Mouse (Mus musculus) brain, embryonic 18.5 days (tissue): ENCODE data around the gene Ifna2.

ENCODE experiments used
- DNase-seq: peaks from one replicate; pipeline ENCODE4 v3.0.0-alpha.2; 2012; ENCODE audit warnings: low read depth, low spot score

Ifna2 gene

GRCm38 (mm10) chr4:88683812-88684211 lies at the start of gene Ifna2:
Gene Ifna2, minus strand, starts transcription at chr4:88683912.
- no peak for DNase-seq

- DNase-seq = no peak
These were observed 43.6 kb upstream of the Ifna2 start for GRCm38 (mm10) chr4:88727324-88727723.

DNA sequence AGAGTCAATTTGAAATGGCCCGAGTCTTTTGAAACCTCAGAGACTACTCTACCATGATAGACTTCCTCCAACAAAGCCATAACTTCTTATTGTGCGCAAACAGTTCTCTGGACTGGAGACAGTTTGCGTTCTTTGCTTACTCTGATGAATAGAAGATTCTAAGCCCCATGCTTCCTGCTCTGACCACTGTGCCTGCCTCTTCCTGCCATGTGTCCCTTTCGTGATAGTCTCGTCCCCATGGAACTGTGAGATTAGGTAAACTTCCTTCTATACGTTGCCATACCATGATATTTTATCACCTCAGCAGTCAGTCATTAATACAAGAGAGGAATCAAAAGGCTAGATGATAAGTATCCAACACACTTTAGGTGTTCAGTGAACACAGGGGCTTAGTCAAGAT lies 43.0 kb upstream of the Ifna2 start:
- DNase-seq = no peak

DNA sequence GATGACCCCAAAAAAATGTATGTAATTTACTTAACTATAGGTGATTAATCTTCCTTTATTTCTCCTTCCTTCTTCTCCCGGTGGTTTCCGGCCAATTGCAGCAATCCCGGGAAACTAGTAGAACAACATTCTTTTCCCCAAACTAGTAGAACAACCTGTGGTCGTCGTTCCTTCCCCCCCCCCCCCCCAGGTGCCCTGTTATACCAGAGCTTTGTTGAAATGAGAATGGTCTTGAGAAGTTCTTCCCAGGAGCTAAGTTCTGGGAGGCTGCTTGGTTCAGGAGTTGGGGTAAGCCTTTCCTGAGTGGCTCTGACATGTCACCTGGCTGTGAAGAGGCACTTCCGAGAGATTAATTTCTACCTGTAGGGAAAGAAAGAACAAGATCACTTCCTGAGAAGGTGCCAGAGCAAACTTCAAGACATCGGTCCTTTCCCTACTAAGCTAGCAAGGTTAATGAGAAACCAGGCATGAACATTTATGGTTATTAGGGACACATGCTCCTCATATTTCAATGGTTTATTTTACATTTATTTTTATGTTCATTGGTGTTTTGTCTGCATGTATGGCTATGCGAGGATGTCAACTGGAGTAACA lies 39.9 kb upstream of the Ifna2 start:
- no peak for DNase-seq

GRCm38 (mm10) chr4:88721791-88722721 lies 38.3 kb upstream of the Ifna2 start, which contains the start of the genes Gm26566 and Klhl9:
Gene Gm26566, plus strand, starts transcription at chr4:88721805.
Gene Klhl9, minus strand, starts transcription at chr4:88722465.
- DNase-seq = peak; percentile 85

DNA sequence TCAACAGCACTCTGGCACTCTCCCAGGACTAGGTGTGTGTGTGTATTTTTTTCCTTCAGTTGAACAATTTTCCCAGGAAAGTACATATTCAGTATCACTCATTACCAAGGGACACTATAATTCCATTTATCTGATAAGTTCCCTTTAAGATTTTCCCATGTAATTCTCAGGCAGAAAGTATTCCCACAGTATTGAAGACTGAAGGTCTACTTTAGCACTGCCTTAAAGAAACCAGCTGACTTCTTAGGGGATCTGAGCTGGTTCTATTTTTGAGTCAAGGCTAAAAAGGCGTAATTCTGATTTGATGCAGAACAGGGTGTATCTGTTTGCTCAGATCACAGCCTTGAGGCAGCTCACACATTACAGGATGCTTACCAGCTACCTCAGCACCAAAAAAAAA lies 35.0 kb upstream of the Ifna2 start:
- no peak for DNase-seq

GRCm38 (mm10) chr4:88715059-88715458 lies 31.3 kb upstream of the Ifna2 start:
- no peak for DNase-seq

DNA sequence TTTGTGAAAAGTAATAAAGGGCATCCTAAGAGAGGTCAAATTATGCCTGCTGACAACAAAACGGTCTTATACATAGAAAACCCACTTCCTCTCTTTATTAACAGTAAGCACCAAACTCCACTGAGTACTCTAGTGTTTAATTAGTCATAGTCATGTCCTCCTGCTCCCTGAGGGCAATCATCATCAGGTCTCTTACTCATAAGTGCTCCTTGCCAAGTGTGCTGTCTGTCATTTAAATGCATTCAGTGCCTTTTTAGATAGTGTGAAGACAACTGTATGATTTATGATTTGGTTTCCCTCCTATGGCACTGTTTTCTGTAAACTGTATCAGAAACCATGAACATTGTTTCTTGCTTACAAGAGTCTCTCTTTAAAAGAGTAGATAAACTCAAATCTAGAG lies 30.6 kb upstream of the Ifna2 start:
- DNase-seq = no peak

DNA sequence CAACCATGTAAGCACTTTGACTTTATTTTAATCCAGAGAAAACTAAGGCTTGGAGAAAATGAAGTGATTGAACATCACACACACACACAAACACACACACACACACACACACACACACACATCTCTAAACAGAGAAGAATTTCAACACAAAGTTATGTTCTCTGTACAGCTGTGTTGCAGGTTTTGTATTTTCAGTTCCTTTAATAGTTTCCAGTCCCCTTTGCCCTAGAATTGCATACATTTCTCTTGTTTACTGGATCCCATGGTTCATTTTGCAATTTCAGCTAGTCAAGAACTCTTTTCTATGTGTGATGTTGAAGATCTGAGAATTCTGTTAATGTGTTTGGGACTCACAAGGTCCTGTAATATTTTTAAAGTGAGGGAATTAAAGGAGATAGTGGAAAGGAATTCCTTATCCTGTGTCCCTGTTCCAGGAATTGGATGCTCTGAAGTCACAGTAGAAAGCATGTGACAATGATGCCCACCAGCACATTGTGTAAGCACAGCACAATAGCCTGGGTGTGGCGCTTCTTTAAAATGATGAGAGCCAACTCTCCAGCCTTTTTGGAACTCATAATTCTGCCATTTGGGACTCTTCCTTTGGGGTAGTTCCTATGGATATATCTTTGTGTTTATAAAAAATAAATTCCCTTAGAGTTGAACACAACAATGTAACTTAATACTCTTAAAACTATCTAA lies 23.6 kb upstream of the Ifna2 start:
- DNase-seq = no peak

DNA sequence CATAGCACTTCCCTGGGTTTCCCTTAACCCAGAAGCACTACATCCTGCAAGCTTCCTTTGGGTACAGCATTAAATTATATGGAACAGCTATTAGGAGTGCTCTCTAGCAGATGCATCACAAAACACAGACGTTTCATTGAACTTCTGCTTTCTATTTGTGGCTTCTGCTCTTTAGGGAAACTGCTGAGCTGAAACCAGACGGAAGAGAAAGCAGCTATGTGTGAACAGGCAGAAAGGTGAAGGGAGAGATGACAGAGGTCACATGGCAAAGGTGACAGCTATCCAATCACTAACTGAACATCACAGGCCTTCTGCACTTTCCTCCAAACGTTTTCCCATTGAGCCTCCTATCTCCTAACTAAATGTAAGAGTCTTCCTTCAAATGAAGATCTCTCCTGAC lies 22.2 kb upstream of the Ifna2 start:
- no peak for DNase-seq

GRCm38 (mm10) chr4:88699301-88699700 lies 15.6 kb upstream of the Ifna2 start:
- no peak for DNase-seq

- no peak for DNase-seq
These were observed 15.1 kb upstream of the Ifna2 start for GRCm38 (mm10) chr4:88698781-88699180.

- no peak for DNase-seq
These were observed 14.0 kb upstream of the Ifna2 start for GRCm38 (mm10) chr4:88697753-88698152.

DNA sequence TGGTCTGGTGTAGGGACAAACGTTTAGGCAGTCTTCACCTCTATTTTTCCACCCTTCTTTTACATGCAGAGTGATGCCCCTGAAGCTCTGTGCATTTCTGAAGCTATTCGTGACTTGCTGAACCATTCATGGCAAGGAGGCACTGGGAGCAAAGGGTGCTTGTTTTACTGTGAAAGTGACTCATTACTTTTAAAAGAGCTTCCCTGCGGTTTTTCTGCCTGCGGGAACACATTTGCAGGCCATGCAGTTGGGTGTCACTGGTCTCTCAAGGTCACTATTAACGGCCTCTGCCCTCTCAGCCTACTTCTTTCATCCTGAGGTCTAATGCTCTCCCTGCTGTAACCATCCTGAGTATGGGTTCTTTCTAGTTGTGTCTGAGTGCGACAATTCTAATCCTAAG lies 13.4 kb upstream of the Ifna2 start:
- no peak for DNase-seq

DNA sequence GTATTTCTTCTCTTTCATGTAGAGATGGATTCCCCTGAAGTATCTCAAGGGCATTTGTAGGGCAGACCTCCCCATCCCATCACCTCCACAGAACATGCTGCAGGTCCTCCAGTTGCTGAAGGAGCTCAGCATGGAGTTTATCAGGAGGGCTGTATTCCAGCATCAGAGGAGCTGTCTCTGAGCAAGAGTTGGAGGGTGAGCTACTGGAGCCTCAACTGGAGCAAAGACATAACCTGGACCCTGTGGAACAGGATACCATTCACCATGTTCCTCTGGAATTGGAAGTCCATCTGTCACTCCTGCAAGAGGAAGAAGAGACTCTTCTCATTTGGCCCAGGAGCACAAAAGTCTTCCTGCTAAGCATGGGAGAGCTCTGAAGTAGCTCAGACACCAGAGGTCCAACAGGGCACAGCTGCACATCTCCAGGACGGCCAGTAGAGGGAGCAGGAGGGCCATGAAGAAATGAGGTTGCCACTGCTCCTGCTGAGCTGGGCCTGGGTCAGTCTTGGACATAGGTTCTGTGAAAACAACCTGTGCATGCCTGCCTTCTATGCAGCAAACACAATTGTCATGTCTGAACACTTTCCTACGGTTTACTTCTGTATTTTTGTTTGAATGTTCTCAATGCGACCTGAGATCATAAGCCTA lies 12.6 kb upstream of the Ifna2 start:
- peak; percentile 14 for DNase-seq

DNA sequence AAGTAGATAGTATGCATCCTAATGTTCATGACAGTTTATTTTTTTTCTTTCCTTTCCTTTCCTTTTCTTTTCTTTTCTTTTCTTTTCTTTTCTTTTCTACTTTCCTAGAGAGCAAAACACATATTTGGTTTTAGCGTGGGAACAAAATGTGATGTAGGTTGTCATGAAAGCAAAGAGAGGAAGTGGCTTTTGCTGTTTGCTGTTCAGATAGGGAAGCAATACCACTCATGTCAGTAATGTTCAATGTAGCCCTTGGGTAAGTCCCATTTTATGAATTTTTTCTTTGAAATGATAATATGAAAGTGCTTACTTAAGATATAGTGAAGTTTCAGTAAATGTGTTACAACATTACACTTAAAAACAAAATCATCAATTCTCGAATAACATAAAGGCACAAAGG lies 9.7 kb upstream of the Ifna2 start:
- DNase-seq = no peak

DNA sequence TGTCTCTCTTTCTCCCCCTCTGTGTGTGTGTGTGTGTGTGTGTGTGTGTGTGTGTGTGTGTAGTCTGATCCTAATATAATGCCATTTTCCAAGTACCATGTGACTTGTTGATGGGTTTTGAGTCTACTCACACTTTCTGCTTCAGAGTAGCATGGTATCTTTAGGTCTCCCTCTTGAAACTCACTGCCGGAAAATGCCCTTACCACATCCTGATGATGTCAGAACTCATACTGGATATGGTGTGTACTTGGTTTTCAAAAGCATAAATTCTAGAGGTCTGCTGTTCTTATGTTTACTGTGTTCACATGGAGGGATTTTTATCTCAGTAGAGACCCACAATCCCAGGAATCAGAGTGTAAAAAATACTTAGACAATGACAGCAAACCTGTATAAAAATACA lies 8.8 kb upstream of the Ifna2 start:
- no peak for DNase-seq

DNA sequence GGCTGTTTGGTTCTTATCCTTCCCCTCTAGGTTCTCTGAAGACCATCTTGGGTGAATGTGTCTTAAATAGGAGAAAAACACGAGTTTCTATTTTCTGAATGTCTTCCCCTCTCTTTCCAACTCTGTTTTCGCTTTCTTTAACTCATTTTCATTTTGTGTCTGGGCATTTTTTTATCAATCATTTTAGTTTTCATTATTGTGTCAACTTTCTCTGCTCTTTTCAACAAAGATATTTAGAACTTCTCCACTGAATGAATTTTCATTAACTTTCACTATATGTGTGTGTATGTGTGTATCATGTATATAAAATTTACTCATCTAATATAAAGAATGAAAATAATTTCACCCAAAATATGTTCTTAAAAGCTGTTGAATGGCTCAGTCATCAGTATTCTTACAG lies 7.5 kb upstream of the Ifna2 start, which contains the start of gene Ifnab:
Ifnab (minus strand) TSS at position 101 of the 400 bp plus-strand sequence.
- DNase-seq = no peak

DNA sequence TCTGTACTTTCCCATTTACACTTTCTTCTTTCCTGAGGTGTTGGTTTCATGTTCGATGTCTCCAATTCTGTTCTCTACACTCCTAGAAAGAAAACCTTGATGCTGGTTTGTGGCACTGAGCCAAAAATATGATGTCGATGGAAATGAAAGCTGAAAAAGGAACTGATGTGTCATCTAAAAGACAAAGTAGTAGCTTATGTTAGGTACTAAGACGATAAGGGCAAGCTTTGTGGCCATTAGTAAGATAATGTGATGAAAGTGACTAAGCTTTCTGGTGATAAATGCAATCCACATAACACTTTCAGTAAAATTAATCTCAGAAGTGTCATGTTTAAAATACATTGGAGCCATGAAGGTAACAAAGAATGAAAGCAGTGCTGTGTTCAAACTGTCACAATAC lies 2.4 kb downstream of the Ifna2 start:
- no peak for DNase-seq

- DNase-seq = no peak
These were observed 3.4 kb downstream of the Ifna2 start for GRCm38 (mm10) chr4:88680362-88680761.

- DNase-seq = no peak
These were observed 6.9 kb downstream of the Ifna2 start, which contains the start of gene Ifna16 for GRCm38 (mm10) chr4:88676824-88677223. Gene Ifna16, minus strand, starts transcription at chr4:88676924.

GRCm38 (mm10) chr4:88655461-88655860 lies 28.3 kb downstream of the Ifna2 start:
- no peak for DNase-seq
